Mouse (Mus musculus) thymus, postnatal 4 days (tissue): ENCODE results near the gene Ebf1.

Experiments
- DNase-seq: peaks from one replicate; pipeline ENCODE4 v3.0.0; 2021

Ebf1 gene

GRCm38 (mm10) chr11:44904121-44904520 is 287.0 kb downstream of the Ebf1 start:
- no peak for DNase-seq

GRCm38 (mm10) chr11:44906456-44906855 is 289.3 kb downstream of the Ebf1 start:
- no peak for DNase-seq

GRCm38 (mm10) chr11:44911765-44912164 is 294.6 kb downstream of the Ebf1 start:
- DNase-seq = no peak

GRCm38 (mm10) chr11:44913806-44914205 is 296.7 kb downstream of the Ebf1 start:
- no peak for DNase-seq

GRCm38 (mm10) chr11:44917059-44917458 is 299.9 kb downstream of the Ebf1 start:
- DNase-seq = no peak

GRCm38 (mm10) chr11:44923138-44923537 is 306.0 kb downstream of the Ebf1 start:
- no peak for DNase-seq

GRCm38 (mm10) chr11:44923868-44924508 is 306.9 kb downstream of the Ebf1 start:
- no peak for DNase-seq

GRCm38 (mm10) chr11:44924896-44925295 is 307.8 kb downstream of the Ebf1 start:
- DNase-seq = peak; percentile 75

GRCm38 (mm10) chr11:44925806-44926525 is 308.8 kb downstream of the Ebf1 start:
- DNase-seq = no peak

GRCm38 (mm10) chr11:44928403-44928802 is 311.3 kb downstream of the Ebf1 start:
- no peak for DNase-seq

- DNase-seq = no peak
These were observed 315.9 kb downstream of the Ebf1 start for GRCm38 (mm10) chr11:44932942-44933483.

- no peak for DNase-seq
These were observed 326.7 kb downstream of the Ebf1 start for GRCm38 (mm10) chr11:44943781-44944180.

GRCm38 (mm10) chr11:44944401-44944800 is 327.3 kb downstream of the Ebf1 start:
- DNase-seq = no peak

GRCm38 (mm10) chr11:44946618-44947017 is 329.5 kb downstream of the Ebf1 start:
- DNase-seq = no peak

GRCm38 (mm10) chr11:44948541-44948940 is 331.4 kb downstream of the Ebf1 start:
- DNase-seq = no peak

- DNase-seq = no peak
These were observed 332.0 kb downstream of the Ebf1 start for GRCm38 (mm10) chr11:44949140-44949539.

GRCm38 (mm10) chr11:44950319-44950718 is 333.2 kb downstream of the Ebf1 start:
- no peak for DNase-seq

GRCm38 (mm10) chr11:44951506-44951905 is 334.4 kb downstream of the Ebf1 start:
- DNase-seq = no peak

- DNase-seq = no peak
These were observed 336.2 kb downstream of the Ebf1 start for GRCm38 (mm10) chr11:44953337-44953736.

- no peak for DNase-seq
These were observed 336.7 kb downstream of the Ebf1 start for GRCm38 (mm10) chr11:44953863-44954262.

GRCm38 (mm10) chr11:44954362-44954761 is 337.2 kb downstream of the Ebf1 start:
- no peak for DNase-seq

- no peak for DNase-seq
These were observed 345.8 kb downstream of the Ebf1 start for GRCm38 (mm10) chr11:44962746-44963440.

GRCm38 (mm10) chr11:44969011-44969410 is 351.9 kb downstream of the Ebf1 start:
- no peak for DNase-seq

- no peak for DNase-seq
These were observed 357.2 kb downstream of the Ebf1 start for GRCm38 (mm10) chr11:44974271-44974670.
